Mouse (Mus musculus): ENCODE results near the gene Pxylp1. TPM values are rescaled to one million over a fixed set of nuclear protein-coding genes. Genes with fewer than 3 reads are reported as not detected.

Gene Pxylp1
- polyA plus RNA-seq, 1 experiment from 2014 or later, result 13.8 TPM

DNA sequence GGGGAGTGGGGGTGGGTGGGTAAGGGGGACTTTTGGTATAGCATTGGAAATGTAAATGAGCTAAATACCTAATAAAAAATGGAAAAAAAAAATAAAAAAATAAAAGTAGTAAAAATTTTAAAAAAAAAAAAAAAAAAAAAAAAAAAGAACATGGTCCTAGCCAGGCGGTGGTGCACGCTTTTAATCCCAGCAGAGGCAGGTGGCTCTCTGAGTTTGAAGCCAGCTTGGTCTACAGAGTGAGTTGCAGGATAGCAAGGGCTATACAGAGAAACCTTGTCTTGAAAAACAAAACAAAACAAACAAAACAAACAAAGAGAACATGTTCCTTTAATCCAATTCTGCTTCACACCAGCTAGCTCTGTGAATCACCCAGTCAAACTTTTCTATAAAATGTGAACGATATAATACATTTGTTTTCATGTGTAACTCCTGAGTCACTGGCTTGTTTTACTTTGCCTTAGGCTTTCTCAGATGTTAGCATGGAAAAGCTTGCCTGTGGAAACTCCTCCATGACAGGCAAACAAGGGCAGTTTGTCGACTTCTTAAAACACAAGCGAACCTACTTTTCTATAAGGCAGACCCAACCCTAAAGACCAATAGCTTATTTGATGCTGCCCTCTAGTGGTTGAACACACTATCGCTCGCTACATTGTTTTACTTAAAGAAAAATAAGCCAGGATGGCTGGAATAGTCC is 74.2 kb downstream of the Pxylp1 start:
- Histone ChIP-seq H3K27me3 (ENCODE audit: insufficient read depth, low read length) (no peaks in the 10 kb centered on the region), H3K36me3 (ENCODE audit: insufficient read depth, low read length) (no peaks in the 10 kb centered on the region), H3K4me3 (replicated peaks; ENCODE audit: low read depth, low read length) (no peak overlapping the region), H3K4me1 (replicated peaks; ENCODE audit: insufficient read depth, low read length) (no peaks in the 10 kb centered on the region), H3K9ac (ENCODE audit: low read depth, low read length) (no peak overlapping the region), H3K4me2 (ENCODE audit: low read length) (no peak overlapping the region), H3K9me3 (replicated peaks; ENCODE audit: low read length) (no peaks in the 10 kb centered on the region), H3K27ac (no peak overlapping the region)
- peak; percentile 95 for DNase-seq (ENCODE audit: low spot score)
- 34% methylated on average over 7 of the region's 7 CpGs for WGBS
- peak; percentile 88 for TF ChIP-seq CTCF (IDR thresholded peaks at IDR 0.05; ENCODE audit: low read depth)
- ATAC-seq (replicated peaks; ENCODE audit: low FRiP score, low read depth), result no peak; the same call in 1 of the 2 replicates

DNA sequence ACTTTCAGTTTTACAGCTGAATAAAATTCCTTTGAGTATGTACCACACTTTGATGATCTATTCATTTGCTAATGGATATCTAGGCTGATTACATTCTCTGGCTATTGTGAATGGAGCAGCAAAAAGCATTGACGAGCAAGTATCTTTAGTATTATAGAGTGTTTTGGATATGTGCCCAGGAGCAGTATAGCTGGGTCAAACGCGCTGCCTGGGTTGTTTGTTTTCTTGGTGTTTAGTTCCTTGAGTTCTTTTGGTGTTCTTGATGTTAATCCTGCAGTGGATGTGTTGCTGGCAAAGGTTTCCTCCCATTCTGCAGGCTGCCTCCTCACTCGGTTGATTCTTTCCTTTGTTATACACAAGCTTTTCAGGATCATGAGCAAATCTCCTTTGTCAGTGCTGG is 80.5 kb downstream of the Pxylp1 start:
- DNase-seq (ENCODE audit: low spot score) (no peak), ATAC-seq (replicated peaks; ENCODE audit: low FRiP score, low read depth) (no peak)
- Histone ChIP-seq H3K4me1 (replicated peaks; ENCODE audit: insufficient read depth, low read length) (no peaks in the 10 kb centered on the region), H3K9me3 (replicated peaks; ENCODE audit: low read length) (no peaks in the 10 kb centered on the region), H3K4me3 (replicated peaks; ENCODE audit: low read depth, low read length) (no peak overlapping the region), H3K27ac (no peak overlapping the region), H3K27me3 (ENCODE audit: insufficient read depth, low read length) (no peaks in the 10 kb centered on the region), H3K9ac (ENCODE audit: low read depth, low read length) (no peak overlapping the region), H3K4me2 (ENCODE audit: low read length) (no peak overlapping the region), H3K36me3 (ENCODE audit: insufficient read depth, low read length) (no peaks in the 10 kb centered on the region)
- WGBS, result 47% methylated on average over 4 of the region's 4 CpGs
- no peak for TF ChIP-seq CTCF (IDR thresholded peaks at IDR 0.05; ENCODE audit: low read depth)

DNA sequence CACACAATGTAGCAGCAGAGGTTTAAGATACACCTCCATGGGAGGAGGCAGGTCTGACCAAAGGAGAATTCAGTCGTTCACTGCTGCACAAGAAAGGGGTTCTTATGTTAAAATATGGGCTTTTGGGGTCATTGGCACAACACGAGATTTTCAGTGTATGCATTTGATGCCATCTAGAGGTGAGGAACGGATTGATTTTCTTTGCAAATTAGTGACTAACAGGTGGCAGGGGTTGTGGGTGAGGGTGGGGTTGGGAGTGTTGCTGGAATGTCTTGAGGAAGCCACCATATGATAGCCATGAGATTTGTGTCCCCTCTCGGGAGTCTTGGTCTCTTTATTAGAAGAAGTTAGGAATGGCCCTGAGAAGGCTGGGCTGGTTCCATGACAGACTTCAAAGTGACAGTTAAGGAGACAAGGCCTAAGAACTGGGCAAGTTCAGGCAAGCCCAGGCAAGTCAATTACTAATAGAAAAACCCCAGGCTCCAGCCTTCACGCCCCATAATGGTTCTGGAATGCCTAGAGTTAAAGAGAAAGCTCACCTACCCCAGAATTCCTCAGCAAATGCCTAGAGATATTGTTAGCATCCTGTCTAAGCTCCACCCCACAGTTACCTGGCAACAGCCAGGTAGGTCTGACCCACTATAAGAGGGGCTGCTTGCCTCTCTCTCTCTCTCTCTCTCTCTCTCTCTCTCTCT is 92.2 kb downstream of the Pxylp1 start:
- Histone ChIP-seq H3K4me1 (replicated peaks; ENCODE audit: insufficient read depth, low read length) (no peaks in the 10 kb centered on the region), H3K9ac (ENCODE audit: low read depth, low read length) (no peak overlapping the region), H3K4me2 (ENCODE audit: low read length) (no peak overlapping the region), H3K9me3 (replicated peaks; ENCODE audit: low read length) (no peaks in the 10 kb centered on the region), H3K36me3 (ENCODE audit: insufficient read depth, low read length) (no peaks in the 10 kb centered on the region), H3K27ac (no peak overlapping the region), H3K4me3 (replicated peaks; ENCODE audit: low read depth, low read length) (no peak overlapping the region), H3K27me3 (ENCODE audit: insufficient read depth, low read length) (no peaks in the 10 kb centered on the region)
- DNase-seq (ENCODE audit: low spot score), result peak; percentile 53
- TF ChIP-seq CTCF (IDR thresholded peaks at IDR 0.05; ENCODE audit: low read depth), result peak; percentile 73
- 16% methylated on average over 5 of the region's 5 CpGs for WGBS
- ATAC-seq (replicated peaks; ENCODE audit: low FRiP score, low read depth), result no peak

DNA sequence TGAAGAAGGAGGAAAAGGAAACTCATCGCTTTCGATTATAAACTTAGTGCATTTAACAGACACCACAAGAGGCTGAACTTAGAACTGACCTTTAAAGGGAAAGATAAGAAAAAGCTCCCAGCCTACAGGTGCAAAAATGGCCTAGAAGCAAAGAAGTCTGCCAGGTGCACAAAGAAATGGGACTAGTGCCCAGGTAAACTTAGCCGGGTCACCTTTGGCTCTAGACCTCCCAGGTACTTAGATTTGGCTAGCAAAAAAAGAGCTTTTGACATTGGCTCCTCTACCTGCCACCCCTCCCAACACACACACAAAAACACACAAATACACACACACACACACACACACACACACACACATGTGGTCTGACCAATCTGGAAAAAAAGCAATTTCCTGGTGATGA is 95.2 kb downstream of the Pxylp1 start:
- TF ChIP-seq CTCF (IDR thresholded peaks at IDR 0.05; ENCODE audit: low read depth), result no peak
- Histone ChIP-seq H3K9ac (ENCODE audit: low read depth, low read length) (no peak overlapping the region), H3K9me3 (replicated peaks; ENCODE audit: low read length) (no peaks in the 10 kb centered on the region), H3K4me3 (replicated peaks; ENCODE audit: low read depth, low read length) (no peak overlapping the region), H3K27ac (no peak overlapping the region), H3K36me3 (ENCODE audit: insufficient read depth, low read length) (no peaks in the 10 kb centered on the region), H3K27me3 (ENCODE audit: insufficient read depth, low read length) (no peaks in the 10 kb centered on the region), H3K4me1 (replicated peaks; ENCODE audit: insufficient read depth, low read length) (no peaks in the 10 kb centered on the region), H3K4me2 (ENCODE audit: low read length) (no peak overlapping the region)
- ATAC-seq (replicated peaks; ENCODE audit: low FRiP score, low read depth) (no peak), DNase-seq (ENCODE audit: low spot score) (no peak)
- 88% methylated on average over 3 of the region's 3 CpGs for WGBS

DNA sequence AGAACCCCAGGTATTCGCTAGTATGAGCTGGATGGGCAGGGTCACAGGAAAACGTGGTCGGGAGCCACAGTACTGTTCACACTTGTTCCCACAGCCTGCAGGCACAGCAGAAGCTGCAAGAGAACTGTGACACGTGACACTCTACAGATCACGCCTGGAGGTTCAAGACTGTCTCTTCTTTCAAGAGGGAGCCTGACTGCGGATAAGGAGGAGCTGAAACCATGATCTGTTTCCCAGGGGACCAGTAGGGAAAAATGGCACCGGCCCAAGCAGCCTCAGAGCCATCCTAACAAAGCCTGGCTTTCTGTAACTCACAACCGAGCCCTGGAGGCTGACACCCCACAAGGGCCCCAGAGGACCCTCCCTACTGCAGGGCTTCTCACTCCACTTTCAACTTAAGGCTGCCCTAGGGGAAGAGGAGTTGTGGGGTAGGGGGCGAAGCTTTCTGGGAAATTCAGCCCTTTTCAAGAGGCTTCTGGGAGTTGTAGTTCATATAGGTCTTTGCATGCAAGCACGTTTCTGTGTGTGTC is 97.0 kb downstream of the Pxylp1 start:
- H3K27ac ChIP-seq, result no peak overlapping the region
- 7% methylated on average over 10 of the region's 10 CpGs for WGBS

DNA sequence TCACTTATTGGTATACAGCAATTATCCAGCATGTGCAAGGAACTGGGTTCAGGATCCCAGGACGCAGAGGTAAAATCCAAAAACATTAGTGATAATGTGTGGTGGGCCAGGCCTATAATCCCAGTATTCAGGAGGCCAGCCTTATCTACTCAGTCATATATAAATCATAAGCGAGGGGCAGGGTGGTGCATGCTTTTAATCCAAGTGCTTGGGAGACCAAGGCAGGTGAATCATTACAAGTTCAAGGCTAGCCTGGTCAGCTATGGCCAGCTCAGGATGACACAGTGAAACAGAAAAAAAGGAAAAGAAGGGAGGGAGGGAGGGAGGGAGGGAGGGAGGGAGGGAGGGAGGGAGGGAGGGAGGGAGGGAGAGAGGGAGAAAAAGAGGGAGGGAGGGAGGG is 97.9 kb downstream of the Pxylp1 start:
- H3K9ac ChIP-seq (ENCODE audit: low read depth, low read length), result no peak overlapping the region
- H3K4me3 ChIP-seq (replicated peaks; ENCODE audit: low read depth, low read length), result no peak overlapping the region
- no peaks in the 10 kb centered on the region for H3K36me3 ChIP-seq (ENCODE audit: insufficient read depth, low read length)
- no peaks in the 10 kb centered on the region for H3K9me3 ChIP-seq (replicated peaks; ENCODE audit: low read length)
- no peaks in the 10 kb centered on the region for H3K4me1 ChIP-seq (replicated peaks; ENCODE audit: insufficient read depth, low read length)
- no peak for TF ChIP-seq CTCF (IDR thresholded peaks at IDR 0.05; ENCODE audit: low read depth)
- 95% methylated on average over 2 of the region's 2 CpGs for WGBS
- H3K27ac ChIP-seq, result no peak overlapping the region
- no peak overlapping the region for H3K4me2 ChIP-seq (ENCODE audit: low read length)
- DNase-seq (ENCODE audit: low spot score) (no peak), ATAC-seq (replicated peaks; ENCODE audit: low FRiP score, low read depth) (no peak)
- no peaks in the 10 kb centered on the region for H3K27me3 ChIP-seq (ENCODE audit: insufficient read depth, low read length)

More for the DNA sequence above, 97.0 kb downstream of the Pxylp1 start:
- no peaks in the 10 kb centered on the region for H3K27me3 ChIP-seq (ENCODE audit: insufficient read depth, low read length)
- TF ChIP-seq CTCF (IDR thresholded peaks at IDR 0.05; ENCODE audit: low read depth), result no peak
- H3K4me1 ChIP-seq (replicated peaks; ENCODE audit: insufficient read depth, low read length), result no peaks in the 10 kb centered on the region
- H3K4me3 ChIP-seq (replicated peaks; ENCODE audit: low read depth, low read length), result peak overlapping the region; percentile 19
- no peaks in the 10 kb centered on the region for H3K9me3 ChIP-seq (replicated peaks; ENCODE audit: low read length)
- H3K9ac ChIP-seq (ENCODE audit: low read depth, low read length), result peak overlapping the region; percentile 15; the same call in 1 of the 2 replicates
- H3K36me3 ChIP-seq (ENCODE audit: insufficient read depth, low read length), result no peaks in the 10 kb centered on the region
- peak overlapping the region; percentile 63 for H3K4me2 ChIP-seq (ENCODE audit: low read length)
- DNase-seq (ENCODE audit: low spot score), result peak; percentile 80
- ATAC-seq (replicated peaks; ENCODE audit: low FRiP score, low read depth), result peak; percentile 47; the same call in 1 of the 2 replicates

Measured in kidney, postnatal 0 days (tissue).